Mouse (Mus musculus) midbrain, embryonic 14.5 days (tissue): Measurements from ENCODE around the gene Usp36. TPM values are rescaled to one million over a fixed set of nuclear protein-coding genes. Genes with fewer than 3 reads are reported as not detected.

Source experiments
- polyA plus RNA-seq: library from polyadenylated mRNA; unstranded; fragments of >200 nt; fragmentation: Nextera tagmentation; extraction: Ambion mirVana; gene quantifications from 2 replicates; pipeline ENCODE4 v1.2.1, GENCODE M21; 2014

Usp36 gene
- polyA plus RNA-seq, 1 experiment from 2014 or later: 13.4 TPM

Other genes with a start within 250 kb of the Usp36 start
- 0.20 and 0.30 TPM in 2 replicates for gene Dnah17, start 159.6 kb downstream of the Usp36 start, polyA plus RNA-seq
- 23.3 and 33.3 TPM in 2 replicates for gene Cyth1, start 41.7 kb downstream of the Usp36 start, polyA plus RNA-seq
- 0.21 and 0.22 TPM in 2 replicates for gene Cep295nl, start 52.3 kb upstream of the Usp36 start, polyA plus RNA-seq
- gene Timp2, start 65.5 kb upstream of the Usp36 start, polyA plus RNA-seq: 71.3 and 81.8 TPM in 2 replicates
- 1.8 and 5.5 TPM in 2 replicates for gene Lgals3bp, start 111.8 kb upstream of the Usp36 start, polyA plus RNA-seq
- gene Cant1, start 128.8 kb upstream of the Usp36 start, polyA plus RNA-seq: 24.9 and 27.5 TPM in 2 replicates
- 1.4 and 3.8 TPM in 2 replicates for gene C1qtnf1, start 138.0 kb upstream of the Usp36 start, polyA plus RNA-seq
- gene Engase, start 186.6 kb upstream of the Usp36 start, polyA plus RNA-seq: 2.6 and 4.2 TPM in 2 replicates